Mouse (Mus musculus): ENCODE results near the gene Eps8l1.
"Not testable (repeated sequence)": the region's sequence is repeated elsewhere in the genome, so short reads cannot be mapped to it uniquely, and the experiment has no call there.

The Eps8l1 gene

DNA sequence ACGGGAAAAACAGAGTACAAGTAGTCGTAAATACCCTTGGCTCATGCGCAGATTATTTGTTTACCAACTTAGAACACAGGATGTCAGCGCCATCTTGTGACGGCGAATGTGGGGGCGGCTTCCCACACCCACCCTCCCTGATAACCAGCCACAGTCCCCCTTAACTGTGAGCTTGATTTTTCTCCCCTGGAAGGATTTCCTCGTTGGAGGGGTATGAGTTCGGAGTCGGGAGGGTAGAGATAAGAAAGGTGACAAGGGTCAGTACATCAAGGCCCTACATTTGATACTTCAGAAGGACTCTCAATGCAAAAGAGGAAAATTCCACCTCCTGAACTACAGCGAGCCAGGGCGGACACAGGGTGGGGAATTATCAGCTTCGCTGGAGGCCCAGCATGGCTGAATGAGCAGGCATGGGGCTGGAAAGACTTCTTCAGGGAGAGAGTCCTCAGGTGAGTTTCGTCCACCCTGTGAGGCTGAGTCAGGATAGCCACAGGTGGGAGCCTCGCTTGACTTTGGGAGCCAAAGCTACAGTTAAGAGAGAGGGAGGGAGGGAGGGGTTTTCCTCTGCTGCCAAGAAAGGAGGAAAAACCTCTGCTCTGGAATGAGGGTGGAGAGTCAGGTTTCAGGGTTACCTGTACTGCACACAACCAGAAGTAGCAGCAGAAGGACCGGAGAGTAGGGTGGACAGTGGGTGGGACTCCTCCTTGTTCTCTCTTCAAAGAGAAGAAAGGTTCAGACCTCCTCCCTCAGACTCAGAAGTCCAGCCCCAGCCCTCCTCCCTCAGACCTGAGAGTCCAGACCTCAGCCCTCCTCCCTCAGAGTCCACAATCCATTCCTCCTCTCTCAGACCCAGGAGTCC lies at the start of gene Eps8l1:
Gene Eps8l1 (plus strand): TSS at position 99 of the 859 bp plus-strand sequence.
- no peak for DNase-seq (ENCODE audit: low spot score)

DNA sequence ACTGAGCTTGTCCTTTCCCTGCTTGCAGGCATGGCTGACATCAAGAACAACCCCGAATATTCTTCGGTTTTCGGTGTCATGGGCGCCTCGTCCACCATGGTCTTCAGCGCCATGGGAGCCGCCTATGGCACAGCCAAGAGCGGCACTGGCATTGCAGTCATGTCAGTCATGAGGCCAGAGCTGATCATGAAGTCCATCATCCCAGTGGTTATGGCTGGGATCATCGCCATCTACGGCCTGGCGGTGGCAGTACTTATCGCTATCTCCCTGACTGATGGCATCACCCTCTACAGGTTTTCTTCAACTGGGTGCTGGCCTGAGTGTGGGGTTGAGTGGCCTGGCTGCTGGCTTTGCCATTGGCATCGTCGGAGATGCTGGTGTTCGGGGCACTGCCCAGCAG lies 48.1 kb upstream of the Eps8l1 start:
- not testable (repeated sequence) for DNase-seq (ENCODE audit: low spot score)

DNA sequence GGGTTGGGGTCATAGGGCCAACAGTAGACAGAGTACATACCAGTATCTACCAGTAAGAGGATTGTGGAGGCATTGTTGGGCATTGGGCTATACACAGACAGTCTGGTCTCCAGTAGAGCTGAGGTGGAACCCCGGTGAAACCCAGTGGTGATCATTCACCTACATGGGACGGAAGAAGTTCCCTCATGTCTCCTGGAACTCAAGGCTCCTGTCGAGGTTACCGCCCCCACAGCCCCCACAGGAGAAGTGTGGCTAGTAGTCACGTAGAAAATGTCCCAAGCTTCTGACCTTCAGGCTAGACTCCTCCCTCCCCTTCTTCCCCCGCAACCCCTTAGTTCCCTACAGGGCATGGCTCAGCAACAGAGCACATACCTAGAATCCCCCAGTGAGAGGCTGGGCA lies 40.8 kb upstream of the Eps8l1 start:
- DNase-seq (ENCODE audit: low spot score), result no peak

DNA sequence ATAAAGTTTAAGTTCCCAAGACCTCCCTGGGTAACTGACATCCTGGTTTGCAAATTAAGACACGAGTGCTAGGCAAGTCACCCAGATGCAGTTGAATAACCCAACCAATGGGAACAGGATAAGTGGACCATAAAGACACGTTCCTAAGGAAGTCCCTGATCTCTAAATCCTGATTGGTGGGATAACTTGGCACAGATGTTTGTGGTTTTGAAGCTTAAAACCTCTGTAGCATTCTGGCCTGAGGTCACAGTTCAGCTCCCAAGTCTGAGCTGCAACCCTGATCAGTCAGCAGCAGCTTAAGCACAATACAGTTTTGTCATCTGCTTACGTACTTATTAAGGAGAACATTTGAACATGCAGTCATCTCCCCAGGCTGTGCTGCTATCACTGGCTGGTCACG lies 40.2 kb upstream of the Eps8l1 start:
- DNase-seq (ENCODE audit: low spot score), result no peak

DNA sequence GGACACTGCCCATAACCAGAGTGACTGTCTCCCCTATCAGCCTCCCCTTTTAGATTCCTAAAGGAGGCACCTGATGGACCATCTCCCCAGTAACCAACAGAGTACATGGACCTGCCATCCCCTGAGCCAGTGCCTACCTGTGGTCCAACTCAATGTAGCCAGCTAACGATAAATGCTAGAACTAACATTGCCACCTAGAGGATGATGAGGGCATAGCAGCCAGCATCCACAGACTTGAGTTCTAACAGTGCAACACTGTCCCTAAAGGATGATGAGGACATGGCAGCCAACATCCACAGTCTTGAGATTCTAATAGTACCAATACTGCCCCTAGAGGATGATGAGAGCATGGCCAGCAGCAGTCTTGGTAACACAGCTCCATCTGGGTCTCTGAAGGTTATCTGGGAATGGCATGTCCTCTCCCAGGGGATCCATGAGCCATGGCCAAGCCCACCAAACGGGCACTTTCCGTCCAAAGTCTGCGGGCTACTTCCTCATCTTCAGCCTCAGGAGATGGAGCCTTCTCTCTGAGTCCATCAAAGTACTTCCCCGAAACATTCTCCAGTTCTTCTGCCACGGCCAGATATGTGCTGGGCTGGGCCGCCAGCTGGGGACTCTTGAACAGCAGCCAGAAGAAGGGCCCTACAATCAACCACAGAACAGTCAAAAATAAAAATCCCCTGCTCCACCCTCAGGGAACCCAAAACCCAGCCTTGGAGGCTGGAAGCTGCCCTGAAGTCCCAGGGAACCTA lies 33.1 kb upstream of the Eps8l1 start:
- peak; percentile 97 for DNase-seq (ENCODE audit: low spot score)

DNA sequence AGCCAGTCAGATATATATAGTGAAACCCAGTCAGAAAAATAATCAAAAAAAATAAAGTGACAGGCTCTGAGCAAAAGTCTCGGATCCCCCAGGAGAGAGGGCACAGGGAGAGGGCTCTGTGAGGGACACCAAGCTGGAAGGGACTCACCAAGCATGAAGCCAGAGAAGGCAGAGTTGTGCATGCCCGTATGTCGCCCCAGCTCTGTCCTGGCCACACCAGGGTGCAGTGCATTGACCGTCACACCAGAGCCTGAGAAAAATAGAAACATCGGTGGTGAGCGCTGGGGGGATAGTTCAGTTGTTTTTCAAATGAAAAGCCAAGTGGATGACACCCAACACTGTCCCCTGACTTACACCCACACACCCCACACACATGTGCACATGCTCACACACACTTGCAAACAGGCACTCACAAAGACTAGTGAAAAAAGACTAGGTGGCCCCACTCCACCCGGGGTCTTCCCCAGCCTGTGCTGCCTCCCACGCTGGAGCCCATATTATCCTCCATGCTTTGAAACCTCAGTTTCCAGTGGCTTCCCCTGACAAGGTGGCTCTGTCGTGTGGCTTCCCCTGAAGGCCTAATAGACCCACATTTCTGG lies 30.1 kb upstream of the Eps8l1 start:
- no peak for DNase-seq (ENCODE audit: low spot score)

DNA sequence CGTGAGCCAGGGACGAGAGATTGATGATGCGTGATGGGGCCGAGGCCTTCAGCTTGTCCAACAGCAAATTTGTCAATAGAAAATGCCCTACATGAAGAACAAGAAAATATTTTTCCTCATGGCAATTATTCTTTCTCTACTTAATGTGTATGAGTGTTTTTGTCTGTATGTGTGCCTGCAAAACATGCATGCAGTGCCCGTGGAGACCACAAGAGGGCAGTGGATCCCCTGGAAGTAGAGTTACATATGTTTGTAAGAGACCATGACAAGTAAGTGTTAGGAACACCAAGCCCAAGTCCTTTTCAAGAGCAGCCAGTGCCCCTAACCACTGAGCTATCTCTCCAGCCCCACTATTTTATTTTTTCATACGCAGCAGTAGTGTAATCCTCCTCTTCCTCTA lies 28.9 kb upstream of the Eps8l1 start:
- peak; percentile 80 for DNase-seq (ENCODE audit: low spot score)

DNA sequence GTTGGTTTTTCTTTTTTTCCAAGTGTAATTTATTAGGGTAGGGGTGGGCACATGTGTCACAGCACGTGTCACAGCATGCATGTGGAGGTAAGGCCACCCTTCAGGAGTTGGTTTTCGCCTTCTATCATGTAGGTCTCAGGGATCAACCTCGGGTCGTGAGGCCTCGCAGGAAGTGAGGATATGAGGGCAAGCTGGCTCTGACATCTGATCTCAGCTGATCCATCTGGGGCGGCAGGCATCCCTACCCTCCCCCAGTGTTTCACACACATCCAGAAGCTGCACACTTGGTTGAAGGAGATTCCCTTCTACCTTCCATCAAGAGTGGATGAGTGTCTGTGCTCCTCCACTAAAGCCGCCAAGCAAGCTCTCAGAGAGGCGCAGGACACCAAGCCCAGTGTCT lies 28.4 kb upstream of the Eps8l1 start:
- no peak for DNase-seq (ENCODE audit: low spot score)

DNA sequence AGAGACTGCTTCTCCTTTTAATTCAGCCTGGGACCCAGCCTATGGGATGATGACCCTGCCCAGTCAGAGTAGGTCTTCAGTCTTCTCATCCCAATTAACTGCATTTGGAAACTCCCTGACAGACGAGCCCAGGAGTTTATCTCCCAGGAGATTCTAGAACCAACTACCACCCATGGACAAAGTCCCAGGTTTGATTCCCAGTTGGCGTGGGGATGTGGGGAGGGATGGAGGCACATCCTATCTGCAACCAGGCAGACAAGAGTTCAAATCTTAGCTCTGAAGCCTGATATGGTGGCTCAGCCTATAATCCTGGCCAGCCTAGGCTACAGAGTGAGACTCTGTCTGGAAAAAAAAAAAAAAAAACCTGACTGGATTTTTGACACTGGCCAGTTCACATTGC lies 22.8 kb upstream of the Eps8l1 start:
- no peak for DNase-seq (ENCODE audit: low spot score)

DNA sequence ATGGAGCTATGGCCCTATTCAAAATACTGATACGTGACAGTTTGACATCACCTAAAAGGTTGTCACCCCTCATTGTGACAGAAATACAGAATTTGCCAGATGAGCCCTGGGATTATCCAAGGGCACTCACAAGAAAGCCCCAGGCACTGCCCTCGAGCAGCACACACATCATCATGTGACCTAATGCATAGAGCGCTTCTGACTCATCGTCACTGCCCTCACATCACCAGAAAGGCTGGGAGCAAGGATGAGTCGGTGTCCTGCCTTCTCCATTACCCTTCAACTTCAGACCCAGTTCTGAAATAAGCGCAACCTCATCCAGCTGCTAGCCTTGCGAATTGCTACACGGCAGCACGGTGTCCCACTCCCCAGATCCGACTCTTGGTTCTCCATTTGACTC lies 19.9 kb upstream of the Eps8l1 start:
- no peak for DNase-seq (ENCODE audit: low spot score)

DNA sequence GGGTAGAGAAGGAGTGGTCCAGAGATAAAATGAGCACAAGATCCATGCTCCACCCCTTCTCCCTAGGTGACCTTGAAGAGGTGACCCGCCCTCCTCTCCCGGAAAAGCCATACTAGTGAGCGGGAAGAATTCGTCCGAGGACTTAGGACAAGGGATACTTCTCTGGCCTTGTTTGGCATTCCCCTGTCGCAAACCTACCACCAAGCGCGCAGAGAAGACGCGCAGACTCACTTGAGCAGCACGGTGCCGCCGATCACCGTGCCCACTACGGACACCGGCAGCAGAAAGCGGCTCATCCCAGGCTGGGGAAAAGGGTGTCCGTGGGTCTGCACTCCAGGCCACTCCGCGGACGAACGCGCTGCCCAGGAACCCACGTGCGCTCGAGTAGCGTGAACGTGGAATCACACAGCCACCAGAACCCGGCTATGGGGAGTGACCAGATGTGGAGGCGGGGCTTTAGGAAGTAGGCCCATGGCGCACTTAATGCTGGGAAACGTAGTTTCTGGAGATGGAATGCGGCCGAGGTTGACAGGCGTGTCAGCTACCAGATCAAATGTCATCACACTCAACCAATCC lies 15.2 kb upstream of the Eps8l1 start, which contains the start of gene Rdh13:
Gene Rdh13 (minus strand): TSS at position 434 of the 576 bp plus-strand sequence.
- DNase-seq (ENCODE audit: low spot score), result peak; percentile 97

DNA sequence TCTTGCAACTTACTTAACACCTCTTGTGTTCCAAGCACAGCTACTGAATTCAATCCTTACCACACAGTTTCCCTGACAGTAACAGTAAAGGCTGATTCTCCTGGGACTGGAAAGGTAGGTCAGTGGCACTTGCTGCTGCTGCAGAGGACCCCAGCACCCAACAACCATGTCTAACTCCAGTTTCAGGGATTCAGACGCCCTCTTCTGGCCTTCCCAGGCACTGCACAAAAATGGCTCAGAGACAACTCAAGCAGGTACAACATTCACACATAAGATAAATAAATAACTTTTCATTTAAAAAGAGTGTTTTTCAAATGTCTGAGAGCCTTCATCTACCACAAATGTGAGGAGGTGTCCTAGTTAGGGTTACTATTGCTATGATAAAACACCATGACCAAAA lies 13.3 kb upstream of the Eps8l1 start:
- DNase-seq (ENCODE audit: low spot score), result no peak

DNA sequence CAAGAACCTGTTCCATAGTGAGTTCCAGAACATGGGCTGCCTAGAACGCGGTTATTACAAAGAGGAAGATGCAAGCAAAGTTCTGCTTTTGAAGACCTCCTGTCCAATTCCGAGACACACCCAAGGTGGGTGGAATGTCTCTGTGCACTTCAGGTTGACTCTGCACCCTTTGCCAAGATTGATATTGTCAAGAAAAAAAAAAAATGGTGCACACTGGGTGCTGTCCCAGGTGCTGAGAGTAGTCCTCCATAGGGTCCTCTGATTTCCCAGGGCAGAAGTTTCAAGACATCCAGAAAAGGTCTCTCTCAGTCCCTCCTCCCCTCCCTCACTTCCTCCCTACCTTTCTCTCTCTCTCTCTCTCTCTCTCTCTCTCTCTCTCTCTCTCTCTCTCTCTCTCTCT lies 12.0 kb upstream of the Eps8l1 start:
- no peak for DNase-seq (ENCODE audit: low spot score)

DNA sequence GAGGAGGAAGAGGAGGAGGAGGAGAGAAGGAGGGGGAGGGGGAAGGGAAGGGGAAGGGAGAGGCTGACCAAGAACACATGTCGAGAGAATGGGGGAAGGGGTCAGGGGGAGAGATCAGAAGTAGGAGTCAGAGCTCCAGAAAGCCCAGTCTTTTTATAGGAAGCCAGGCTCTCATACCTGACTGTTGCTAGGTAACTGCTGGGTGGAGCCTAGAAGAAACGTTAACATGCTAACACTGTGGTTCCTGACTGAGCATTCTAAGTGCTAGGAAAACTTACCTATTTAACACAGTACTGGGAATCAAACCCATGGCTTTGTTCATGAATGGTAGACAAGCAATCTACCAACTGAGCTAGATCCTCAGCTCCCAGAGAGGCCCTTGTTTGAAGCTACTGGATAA lies 11.3 kb upstream of the Eps8l1 start:
- no peak for DNase-seq (ENCODE audit: low spot score)

DNA sequence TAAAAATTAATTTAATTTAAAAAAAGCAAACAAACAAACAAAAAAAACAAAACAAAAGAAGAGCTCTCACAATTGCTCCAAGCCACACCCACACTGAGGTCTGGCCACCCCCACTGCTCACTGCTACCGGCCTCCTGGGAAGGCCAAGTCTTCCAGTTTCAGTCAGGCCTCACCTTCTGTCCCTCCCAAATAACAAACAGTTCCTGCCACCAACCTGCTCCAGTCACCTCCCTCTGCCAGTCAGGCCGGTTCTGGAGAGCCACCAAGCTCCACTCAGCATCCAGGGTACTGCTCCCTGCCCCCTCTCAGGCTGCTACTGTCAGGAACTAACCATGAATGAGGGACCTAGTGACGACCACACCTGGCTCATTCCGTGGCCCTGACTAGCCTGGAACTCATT lies 7.8 kb upstream of the Eps8l1 start:
- DNase-seq (ENCODE audit: low spot score), result no peak

DNA sequence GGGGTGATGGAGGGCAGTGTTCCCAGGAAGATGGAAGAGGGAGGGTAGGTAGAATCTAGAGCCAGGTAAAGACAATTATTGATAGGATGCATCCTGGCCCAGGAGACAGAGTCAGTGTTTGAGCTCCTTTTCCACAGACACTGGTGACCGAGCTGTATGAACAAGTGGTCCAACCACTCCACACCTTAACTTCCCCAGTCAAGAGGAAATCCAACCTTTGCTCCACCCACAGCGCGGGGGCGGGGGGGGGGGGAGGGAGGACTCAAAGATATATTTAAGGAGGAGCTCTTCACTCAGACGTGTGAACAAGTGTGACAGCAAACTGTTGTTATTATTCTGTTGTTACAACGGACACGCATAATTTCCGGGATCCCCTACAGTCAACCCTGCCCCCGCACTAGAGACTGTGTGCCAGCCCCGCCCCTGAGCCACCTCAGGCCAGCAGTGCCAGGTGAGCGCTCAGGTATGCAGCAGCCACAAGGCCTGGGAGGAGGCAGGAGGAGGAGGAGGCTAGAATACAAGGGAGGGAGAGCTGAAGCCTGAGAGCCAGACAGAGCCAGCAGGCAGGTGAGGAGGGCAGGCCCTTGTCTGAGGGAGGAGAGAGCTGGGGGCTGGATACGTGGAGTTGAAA lies 3.8 kb downstream of the Eps8l1 start:
- DNase-seq (ENCODE audit: low spot score), result no peak

DNA sequence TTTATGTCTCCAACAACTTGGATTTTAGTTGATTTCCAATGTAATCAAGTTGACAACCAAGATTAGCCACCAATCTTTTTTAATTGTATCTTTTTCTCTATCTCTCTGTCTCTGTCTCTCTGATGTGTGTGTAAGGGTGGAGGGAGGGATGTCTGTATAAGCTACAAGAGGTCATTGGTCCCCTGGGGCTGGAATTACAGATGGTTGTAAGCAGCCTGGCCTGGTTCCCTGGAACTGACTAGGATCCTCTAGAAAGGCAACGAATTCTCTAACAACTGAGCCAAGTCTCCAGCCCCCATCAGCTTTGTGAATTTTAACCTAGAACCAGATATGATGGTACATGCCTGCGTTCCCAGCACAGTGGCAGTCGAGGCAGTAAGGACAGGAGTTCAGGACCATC lies 7.3 kb downstream of the Eps8l1 start:
- no peak for DNase-seq (ENCODE audit: low spot score)

DNA sequence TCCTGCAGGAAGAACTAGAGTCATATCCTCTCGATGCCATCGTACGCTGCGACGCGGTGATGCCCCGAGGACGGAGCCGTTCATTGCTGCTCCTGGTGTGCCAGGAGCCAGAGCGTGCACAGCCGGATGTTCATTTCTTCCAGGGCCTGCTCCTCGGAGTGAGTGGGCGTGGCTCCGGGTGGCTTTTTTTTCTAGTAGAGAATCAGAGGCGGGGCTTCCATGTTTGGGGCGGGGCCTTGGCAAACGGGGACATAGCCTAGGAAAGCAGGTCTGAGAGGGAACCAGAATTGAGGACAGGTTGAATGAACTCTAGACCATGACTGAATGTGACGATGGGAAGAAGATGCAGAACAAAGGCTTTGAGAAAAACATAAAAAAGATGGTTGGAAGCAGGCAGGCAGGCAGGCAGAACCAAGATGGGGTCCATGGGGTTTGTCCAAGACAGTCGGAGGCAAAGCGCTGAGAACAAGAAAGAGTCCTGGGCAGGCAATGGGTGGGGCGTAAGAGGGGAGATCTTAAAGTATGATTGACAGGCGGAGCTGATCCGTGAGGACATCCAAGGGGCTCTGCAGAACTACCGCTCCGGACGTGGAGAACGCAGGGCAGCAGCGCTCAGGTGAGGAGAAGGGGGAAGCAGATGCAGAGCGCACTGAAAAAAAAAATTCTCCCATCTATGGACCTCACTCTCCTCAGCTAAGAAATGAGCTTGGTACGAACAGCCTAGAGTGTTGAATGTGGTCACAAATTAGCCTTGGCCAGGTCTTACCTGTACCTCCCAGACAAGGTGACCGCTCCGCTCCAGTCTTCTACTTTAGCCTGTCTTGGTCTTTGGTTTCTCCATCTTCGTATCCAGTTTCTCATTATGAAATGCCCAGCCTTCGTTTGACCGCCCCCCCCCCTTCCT lies 10.1 kb downstream of the Eps8l1 start:
- DNase-seq (ENCODE audit: low spot score), result peak; percentile 84

DNA sequence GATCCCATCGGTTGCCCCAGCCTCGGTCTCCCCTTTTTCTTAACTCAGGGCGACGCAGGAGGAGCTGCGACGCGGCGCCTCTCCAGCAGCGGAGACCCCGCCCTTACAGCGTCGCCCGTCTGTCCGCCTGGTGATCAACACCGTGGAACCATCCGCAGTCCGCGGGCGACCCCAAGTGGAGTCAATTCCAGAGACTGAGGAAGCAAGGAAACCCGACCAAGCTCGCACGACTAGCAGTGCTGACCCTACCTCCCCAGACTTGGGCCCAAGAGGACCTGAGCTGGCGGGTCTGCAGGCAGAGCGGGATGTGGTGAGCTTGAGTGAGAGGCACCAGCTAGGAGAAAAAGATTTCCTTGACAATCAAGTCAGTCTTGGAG lies 10.7 kb downstream of the Eps8l1 start:
- DNase-seq (ENCODE audit: low spot score), result peak; percentile 87

DNA sequence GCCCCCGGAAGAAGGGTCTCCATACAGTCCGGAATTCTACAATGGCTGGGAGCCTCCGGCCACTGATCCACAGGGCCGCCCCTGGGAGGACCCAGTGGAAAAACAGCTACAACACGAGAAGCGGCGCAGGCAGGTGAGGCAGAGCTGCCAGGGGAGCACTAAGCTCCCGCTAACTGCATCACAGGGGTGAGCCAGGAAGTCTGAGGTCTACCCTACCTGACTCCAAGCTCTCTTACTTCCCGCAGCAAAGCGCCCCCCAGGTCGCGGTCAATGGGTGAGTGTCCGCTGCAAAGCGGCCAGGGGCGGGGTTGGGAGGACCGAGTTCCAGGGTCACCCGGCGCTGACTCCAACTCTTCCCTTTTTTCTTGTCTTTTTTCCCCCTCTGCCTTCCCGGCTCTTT lies 13.5 kb downstream of the Eps8l1 start:
- DNase-seq (ENCODE audit: low spot score), result no peak
